Mouse (Mus musculus): Measurements from ENCODE around the gene Hikeshi.

Hikeshi gene

GRCm38 (mm10) chr7:89940571-89941463 is at the start of gene Hikeshi:
Gene Hikeshi, minus strand, starts transcription at chr7:89941204.
- peak; percentile 97 to 99 for DNase-seq

- no peak for DNase-seq
These were observed 43.4 kb upstream of the Hikeshi start for GRCm38 (mm10) chr7:89984421-89984820.

- no peak for DNase-seq
These were observed 42.4 kb upstream of the Hikeshi start for GRCm38 (mm10) chr7:89983441-89983840.

GRCm38 (mm10) chr7:89981557-89981956 is 40.6 kb upstream of the Hikeshi start:
- no peak for DNase-seq

GRCm38 (mm10) chr7:89980485-89981422 is 39.8 kb upstream of the Hikeshi start, which contains the start of gene Eed:
Gene Eed, minus strand, starts transcription at chr7:89980983.
- DNase-seq = peak; percentile 95 to 97

- no peak for DNase-seq
These were observed 39.1 kb upstream of the Hikeshi start for GRCm38 (mm10) chr7:89980133-89980484.

- DNase-seq = no peak
These were observed 38.6 kb upstream of the Hikeshi start for GRCm38 (mm10) chr7:89979432-89980130.

- no peak for DNase-seq
These were observed 35.8 kb upstream of the Hikeshi start for GRCm38 (mm10) chr7:89976796-89977195.

GRCm38 (mm10) chr7:89975571-89975970 is 34.6 kb upstream of the Hikeshi start:
- DNase-seq = no peak

GRCm38 (mm10) chr7:89967235-89967634 is 26.2 kb upstream of the Hikeshi start:
- DNase-seq = no peak

- no peak for DNase-seq
These were observed 25.8 kb upstream of the Hikeshi start for GRCm38 (mm10) chr7:89966771-89967170.

- no peak for DNase-seq
These were observed 22.1 kb upstream of the Hikeshi start for GRCm38 (mm10) chr7:89963135-89963534.

GRCm38 (mm10) chr7:89957300-89957699 is 16.3 kb upstream of the Hikeshi start:
- no peak for DNase-seq

GRCm38 (mm10) chr7:89954261-89954660 is 13.3 kb upstream of the Hikeshi start:
- no peak for DNase-seq

- DNase-seq = no peak
These were observed 8.4 kb upstream of the Hikeshi start for GRCm38 (mm10) chr7:89949403-89949802.

- no peak for DNase-seq
These were observed 7.0 kb upstream of the Hikeshi start for GRCm38 (mm10) chr7:89948026-89948425.

GRCm38 (mm10) chr7:89939497-89940353 is 1.3 kb downstream of the Hikeshi start:
- no peak for DNase-seq

- DNase-seq = no peak
These were observed 17.4 kb downstream of the Hikeshi start for GRCm38 (mm10) chr7:89923441-89924180.

- DNase-seq = no peak
These were observed 23.2 kb downstream of the Hikeshi start for GRCm38 (mm10) chr7:89917776-89918175.

- no peak for DNase-seq
These were observed 24.3 kb downstream of the Hikeshi start for GRCm38 (mm10) chr7:89916711-89917110.

Data from kidney, postnatal 36 days (tissue).